Mouse (Mus musculus): ENCODE measurements at regions not wholly inside any gene's neighbourhood (a gene's known extent, or its start where the extent isn't known, plus 50 kb on each side); places are given as distances from the start of the nearest gene placed in this dataset.

GRCm38 (mm10) chr3:118072363-118072762 lies 203.6 kb upstream of the Snx7 start:
- no peak overlapping the region for H3K4me2 ChIP-seq (ENCODE audit: low read length)
- H3K9me3 ChIP-seq (ENCODE audit: control insufficient read depth, low read length), result no peaks in the 10 kb centered on the region
- no peak overlapping the region for H3K27ac ChIP-seq (ENCODE audit: low read length)
- 91% methylated on average over 3 of the region's 3 CpGs for WGBS
- H3K36me3 ChIP-seq (ENCODE audit: control insufficient read depth, insufficient read depth), result no peaks in the 10 kb centered on the region
- H3K9ac ChIP-seq (replicated peaks; ENCODE audit: low read depth, low read length), result no peak overlapping the region
- no peak for ATAC-seq
- no peak overlapping the region for H3K4me3 ChIP-seq (replicated peaks; ENCODE audit: low read length)
- H3K27me3 ChIP-seq (replicated peaks; ENCODE audit: control insufficient read depth, insufficient read depth, low read length), result no peaks in the 10 kb centered on the region
- H3K4me1 ChIP-seq (replicated peaks; ENCODE audit: control insufficient read depth, insufficient read depth, low read length), result no peaks in the 10 kb centered on the region

GRCm38 (mm10) chr3:118070129-118070528 lies 201.4 kb upstream of the Snx7 start:
- no peak overlapping the region for H3K9ac ChIP-seq (replicated peaks; ENCODE audit: low read depth, low read length)
- no peaks in the 10 kb centered on the region for H3K9me3 ChIP-seq (ENCODE audit: control insufficient read depth, low read length)
- no peaks in the 10 kb centered on the region for H3K27me3 ChIP-seq (replicated peaks; ENCODE audit: control insufficient read depth, insufficient read depth, low read length)
- 91% methylated on average over 4 of the region's 4 CpGs for WGBS
- H3K27ac ChIP-seq (ENCODE audit: low read length), result no peak overlapping the region
- no peaks in the 10 kb centered on the region for H3K36me3 ChIP-seq (ENCODE audit: control insufficient read depth, insufficient read depth)
- no peak for ATAC-seq
- no peaks in the 10 kb centered on the region for H3K4me1 ChIP-seq (replicated peaks; ENCODE audit: control insufficient read depth, insufficient read depth, low read length)
- H3K4me3 ChIP-seq (replicated peaks; ENCODE audit: low read length), result no peak overlapping the region
- no peak overlapping the region for H3K4me2 ChIP-seq (ENCODE audit: low read length)

- Histone ChIP-seq H3K4me1 (replicated peaks; ENCODE audit: control insufficient read depth, insufficient read depth, low read length) (peaks cover 7% of the 10 kb centered on the region; the same call in 1 of the 2 replicates), H3K9ac (replicated peaks; ENCODE audit: low read depth, low read length) (no peak overlapping the region), H3K36me3 (ENCODE audit: control insufficient read depth, insufficient read depth) (no peaks in the 10 kb centered on the region), H3K4me2 (ENCODE audit: low read length) (no peak overlapping the region), H3K27ac (ENCODE audit: low read length) (no peak overlapping the region), H3K27me3 (replicated peaks; ENCODE audit: control insufficient read depth, insufficient read depth, low read length) (no peaks in the 10 kb centered on the region), H3K9me3 (ENCODE audit: control insufficient read depth, low read length) (no peaks in the 10 kb centered on the region), H3K4me3 (replicated peaks; ENCODE audit: low read length) (no peak overlapping the region)
- peak; percentile 76 for ATAC-seq
- WGBS, result 5% methylated on average over 2 of the region's 2 CpGs
Observed at GRCm38 (mm10) chr3:118063679-118064078, 194.9 kb upstream of the Snx7 start.

GRCm38 (mm10) chr3:118062569-118062968 lies 193.8 kb upstream of the Snx7 start:
- Histone ChIP-seq H3K4me1 (replicated peaks; ENCODE audit: control insufficient read depth, insufficient read depth, low read length) (peaks cover 7% of the 10 kb centered on the region; the same call in 1 of the 2 replicates), H3K27me3 (replicated peaks; ENCODE audit: control insufficient read depth, insufficient read depth, low read length) (no peaks in the 10 kb centered on the region), H3K4me2 (ENCODE audit: low read length) (no peak overlapping the region), H3K36me3 (ENCODE audit: control insufficient read depth, insufficient read depth) (no peaks in the 10 kb centered on the region), H3K27ac (ENCODE audit: low read length) (no peak overlapping the region), H3K9me3 (ENCODE audit: control insufficient read depth, low read length) (no peaks in the 10 kb centered on the region), H3K4me3 (replicated peaks; ENCODE audit: low read length) (no peak overlapping the region), H3K9ac (replicated peaks; ENCODE audit: low read depth, low read length) (no peak overlapping the region)
- 95% methylated on average over 1 of the region's 1 CpGs for WGBS
- ATAC-seq, result no peak

DNA sequence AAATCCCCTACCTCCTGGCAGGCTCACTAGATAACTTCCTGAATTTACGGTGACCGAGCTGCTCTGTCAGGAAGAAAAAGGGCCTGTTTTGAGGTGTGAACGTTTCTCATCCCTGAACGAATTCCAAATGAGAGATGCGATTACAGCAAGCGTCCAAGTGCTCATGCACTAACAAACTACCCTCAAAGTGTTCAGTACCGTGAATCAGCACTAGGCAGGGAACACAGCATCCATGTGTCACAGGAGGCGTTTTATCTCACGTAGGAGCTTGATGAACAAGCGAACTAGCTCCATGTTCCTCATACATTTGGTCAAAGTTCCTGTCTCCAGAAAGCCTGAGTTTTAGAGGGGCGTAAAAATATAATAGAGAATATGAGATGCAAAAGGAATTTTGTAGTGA lies 178.3 kb upstream of the Snx7 start:
- Histone ChIP-seq H3K36me3 (ENCODE audit: control insufficient read depth, insufficient read depth) (no peaks in the 10 kb centered on the region), H3K9ac (replicated peaks; ENCODE audit: low read depth, low read length) (no peak overlapping the region), H3K4me1 (replicated peaks; ENCODE audit: control insufficient read depth, insufficient read depth, low read length) (no peaks in the 10 kb centered on the region), H3K4me2 (ENCODE audit: low read length) (no peak overlapping the region), H3K4me3 (replicated peaks; ENCODE audit: low read length) (no peak overlapping the region), H3K9me3 (ENCODE audit: control insufficient read depth, low read length) (no peaks in the 10 kb centered on the region), H3K27me3 (replicated peaks; ENCODE audit: control insufficient read depth, insufficient read depth, low read length) (no peaks in the 10 kb centered on the region), H3K27ac (ENCODE audit: low read length) (no peak overlapping the region)
- no peak for ATAC-seq
- WGBS, result 60% methylated on average over 11 of the region's 11 CpGs

DNA sequence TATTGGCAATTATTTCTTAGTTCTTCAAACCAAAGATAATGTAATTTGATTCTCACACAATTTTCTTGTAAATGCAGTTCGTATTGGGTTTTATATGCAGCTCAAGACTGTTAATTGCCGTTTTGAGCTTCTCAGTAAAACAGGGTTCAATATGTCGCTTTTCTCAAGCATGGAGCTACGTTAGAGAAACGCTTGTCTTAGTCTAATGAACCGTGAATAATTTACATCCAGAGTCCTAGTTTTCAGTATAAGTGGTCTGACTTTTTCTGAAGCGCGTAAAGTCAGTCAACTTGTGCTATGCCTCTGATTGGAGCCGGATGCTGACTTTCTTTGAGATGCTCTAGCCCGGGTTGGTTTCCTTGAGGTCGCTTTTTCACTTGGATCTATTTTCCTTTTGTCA lies 177.8 kb upstream of the Snx7 start:
- no peak overlapping the region for H3K9ac ChIP-seq (replicated peaks; ENCODE audit: low read depth, low read length)
- H3K36me3 ChIP-seq (ENCODE audit: control insufficient read depth, insufficient read depth), result no peaks in the 10 kb centered on the region
- no peak for ATAC-seq
- 51% methylated on average over 11 of the region's 11 CpGs for WGBS
- no peak overlapping the region for H3K4me3 ChIP-seq (replicated peaks; ENCODE audit: low read length)
- H3K27ac ChIP-seq (ENCODE audit: low read length), result no peak overlapping the region
- H3K27me3 ChIP-seq (replicated peaks; ENCODE audit: control insufficient read depth, insufficient read depth, low read length), result no peaks in the 10 kb centered on the region
- no peaks in the 10 kb centered on the region for H3K4me1 ChIP-seq (replicated peaks; ENCODE audit: control insufficient read depth, insufficient read depth, low read length)
- no peak overlapping the region for H3K4me2 ChIP-seq (ENCODE audit: low read length)
- no peaks in the 10 kb centered on the region for H3K9me3 ChIP-seq (ENCODE audit: control insufficient read depth, low read length)

DNA sequence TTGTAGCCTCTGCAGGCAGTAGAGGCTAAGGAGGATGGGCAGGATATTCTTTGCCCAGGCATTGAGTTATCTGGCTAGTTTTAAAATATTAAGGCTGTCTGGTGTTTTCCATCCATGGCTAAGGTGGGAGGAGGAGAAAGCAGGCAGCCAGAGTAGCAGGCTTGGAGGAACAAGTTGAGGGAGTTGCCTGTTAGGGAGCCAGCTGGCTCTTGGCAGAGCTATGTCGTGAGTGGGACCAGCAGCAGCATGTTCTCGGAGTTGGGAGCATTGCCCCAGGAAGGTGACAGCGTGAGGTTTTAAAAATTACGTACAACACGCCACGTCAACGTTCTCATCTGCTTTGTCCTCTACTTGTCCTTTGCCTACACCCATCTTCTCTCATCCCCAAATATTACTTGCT lies 167.8 kb upstream of the Snx7 start:
- Histone ChIP-seq H3K4me1 (replicated peaks; ENCODE audit: control insufficient read depth, insufficient read depth, low read length) (no peaks in the 10 kb centered on the region), H3K4me3 (replicated peaks; ENCODE audit: low read length) (no peak overlapping the region), H3K9me3 (ENCODE audit: control insufficient read depth, low read length) (no peaks in the 10 kb centered on the region), H3K4me2 (ENCODE audit: low read length) (no peak overlapping the region), H3K36me3 (ENCODE audit: control insufficient read depth, insufficient read depth) (no peaks in the 10 kb centered on the region), H3K27me3 (replicated peaks; ENCODE audit: control insufficient read depth, insufficient read depth, low read length) (no peaks in the 10 kb centered on the region), H3K9ac (replicated peaks; ENCODE audit: low read depth, low read length) (no peak overlapping the region), H3K27ac (ENCODE audit: low read length) (no peak overlapping the region)
- ATAC-seq, result no peak
- WGBS, result 82% methylated on average over 7 of the region's 7 CpGs

DNA sequence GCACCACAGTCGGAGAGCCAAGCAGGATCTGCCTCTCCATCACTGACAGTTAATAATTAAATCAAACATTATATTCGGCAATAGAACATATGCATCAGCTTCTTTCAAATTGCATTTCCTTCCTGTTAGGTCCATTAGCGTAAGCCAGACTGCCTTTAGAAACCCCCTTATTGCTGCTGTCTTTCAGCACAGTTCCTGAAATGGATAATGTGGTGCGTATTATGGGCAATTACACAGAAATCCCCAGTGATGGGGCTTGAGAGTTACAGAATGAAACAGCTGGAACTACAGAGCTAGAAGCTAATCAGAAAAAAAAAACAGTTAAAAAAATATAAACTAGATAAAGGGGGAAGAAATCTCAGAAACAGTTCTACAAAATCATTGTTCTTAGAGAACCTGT lies 126.7 kb upstream of the Snx7 start:
- H3K27ac ChIP-seq (ENCODE audit: low read length), result no peak overlapping the region
- no peak overlapping the region for H3K4me3 ChIP-seq (replicated peaks; ENCODE audit: low read length)
- H3K36me3 ChIP-seq (ENCODE audit: control insufficient read depth, insufficient read depth), result no peaks in the 10 kb centered on the region
- H3K27me3 ChIP-seq (replicated peaks; ENCODE audit: control insufficient read depth, insufficient read depth, low read length), result no peaks in the 10 kb centered on the region
- H3K4me2 ChIP-seq (ENCODE audit: low read length), result no peak overlapping the region
- no peaks in the 10 kb centered on the region for H3K9me3 ChIP-seq (ENCODE audit: control insufficient read depth, low read length)
- ATAC-seq, result peak; percentile 52; the same call in 1 of the 2 replicates
- peaks cover 3% of the 10 kb centered on the region; the same call in 1 of the 2 replicates for H3K4me1 ChIP-seq (replicated peaks; ENCODE audit: control insufficient read depth, insufficient read depth, low read length)
- WGBS, result 48% methylated on average over 4 of the region's 4 CpGs
- no peak overlapping the region for H3K9ac ChIP-seq (replicated peaks; ENCODE audit: low read depth, low read length)

- ATAC-seq, result no peak
- no peaks in the 10 kb centered on the region for H3K36me3 ChIP-seq (ENCODE audit: control insufficient read depth, insufficient read depth)
- no peak overlapping the region for H3K4me2 ChIP-seq (ENCODE audit: low read length)
- no peak overlapping the region for H3K27ac ChIP-seq (ENCODE audit: low read length)
- WGBS, result 47% methylated on average over 3 of the region's 3 CpGs
- H3K4me3 ChIP-seq (replicated peaks; ENCODE audit: low read length), result no peak overlapping the region
- H3K4me1 ChIP-seq (replicated peaks; ENCODE audit: control insufficient read depth, insufficient read depth, low read length), result peaks cover 3% of the 10 kb centered on the region; the same call in 1 of the 2 replicates
- no peaks in the 10 kb centered on the region for H3K9me3 ChIP-seq (ENCODE audit: control insufficient read depth, low read length)
- H3K27me3 ChIP-seq (replicated peaks; ENCODE audit: control insufficient read depth, insufficient read depth, low read length), result no peaks in the 10 kb centered on the region
- no peak overlapping the region for H3K9ac ChIP-seq (replicated peaks; ENCODE audit: low read depth, low read length)
Observed at GRCm38 (mm10) chr3:117994110-117994509, 125.4 kb upstream of the Snx7 start.

DNA sequence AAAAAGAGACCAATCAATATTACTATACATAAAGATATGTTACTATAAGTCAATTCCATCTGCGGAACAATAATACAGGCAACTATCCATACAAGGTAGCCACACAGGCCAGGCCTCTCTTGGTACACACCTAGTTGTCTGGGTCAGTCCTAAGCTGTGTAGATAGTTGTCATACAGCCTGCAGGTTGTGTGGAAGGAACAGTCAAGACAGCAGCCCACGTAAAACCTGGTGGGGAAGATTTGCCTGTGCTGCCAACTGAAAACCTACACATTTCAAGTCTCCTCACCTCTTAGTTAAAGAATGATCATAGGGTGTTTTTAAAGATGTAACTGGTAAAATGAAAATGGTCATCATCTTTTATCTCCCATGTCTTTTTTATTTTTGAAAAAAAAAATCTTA lies 121.8 kb upstream of the Snx7 start:
- Histone ChIP-seq H3K27me3 (replicated peaks; ENCODE audit: control insufficient read depth, insufficient read depth, low read length) (no peaks in the 10 kb centered on the region), H3K4me2 (ENCODE audit: low read length) (no peak overlapping the region), H3K9me3 (ENCODE audit: control insufficient read depth, low read length) (no peaks in the 10 kb centered on the region), H3K4me3 (replicated peaks; ENCODE audit: low read length) (no peak overlapping the region), H3K4me1 (replicated peaks; ENCODE audit: control insufficient read depth, insufficient read depth, low read length) (0 out of 2 replicates have a peak, but pooled peaks cover 3% of the 10 kb centered on the region), H3K9ac (replicated peaks; ENCODE audit: low read depth, low read length) (no peak overlapping the region), H3K36me3 (ENCODE audit: control insufficient read depth, insufficient read depth) (no peaks in the 10 kb centered on the region), H3K27ac (ENCODE audit: low read length) (no peak overlapping the region)
- no peak for ATAC-seq
- 89% methylated on average over 2 of the region's 2 CpGs for WGBS

Data from forebrain, embryonic 16.5 days (tissue).